Mouse (Mus musculus) hindbrain, embryonic 14.5 days (tissue): ENCODE results near the gene Kctd11. TPM values are rescaled to one million over a fixed set of nuclear protein-coding genes. Genes with fewer than 3 reads are reported as not detected.

ENCODE experiments used
- ATAC-seq: fragments of 200-750 bp; cut with Nextera tagmentation; 2 replicates; pipeline ENCODE4 v1.8.0; 2017; ENCODE audit warnings: moderate number of reproducible peaks, mild to moderate bottlenecking, moderate TSS enrichment, moderate library complexity; ENCODE audit not compliant: low FRiP score
- DNase-seq: peaks from one replicate; pipeline ENCODE4 v3.0.0-alpha.2; 2015; ENCODE audit warnings: low spot score
- H3K27ac ChIP-seq: fragments of 300-500 bp; sonication (generic); 2 replicates; pipeline ENCODE4 v1.5.1; 2014; ENCODE audit warnings: mild to moderate bottlenecking, moderate library complexity
- H3K27me3 ChIP-seq: fragments of 300-500 bp; sonication (generic); 2 replicates; pipeline ENCODE4 v1.6.1; 2014; ENCODE audit warnings: mild to moderate bottlenecking, low read length, mixed read lengths; ENCODE audit not compliant: control insufficient read depth, insufficient read depth
- H3K36me3 ChIP-seq: fragments of 300-500 bp; sonication (generic); replicated peaks from 2 replicates; pipeline ENCODE4 v1.6.1; 2014; ENCODE audit not compliant: control insufficient read depth, insufficient read depth
- H3K4me1 ChIP-seq: fragments of 300-500 bp; sonication (generic); replicated peaks from 2 replicates; pipeline ENCODE4 v1.6.1; 2014; ENCODE audit warnings: antibody characterized with exemption, low read length, mixed read lengths; ENCODE audit not compliant: control insufficient read depth, insufficient read depth
- H3K4me2 ChIP-seq: fragments of 300-500 bp; sonication (generic); replicated peaks from 2 replicates; pipeline ENCODE4 v1.6.1; 2014; ENCODE audit warnings: mild to moderate bottlenecking, moderate library complexity
- H3K4me3 ChIP-seq: fragments of 300-500 bp; sonication (generic); replicated peaks from 2 replicates; pipeline ENCODE4 v1.5.1; 2014; ENCODE audit warnings: mild to moderate bottlenecking, low read length
- H3K9ac ChIP-seq: fragments of 300-500 bp; sonication (generic); 2 replicates; pipeline ENCODE4 v1.6.1; 2014
- H3K9me3 ChIP-seq: fragments of 300-500 bp; sonication (generic); 2 replicates; pipeline ENCODE4 v1.6.1; 2016; ENCODE audit warnings: low read length; ENCODE audit not compliant: control insufficient read depth
- WGBS: fragments of 180-500 bp; shearing (Covaris S2); extraction: QIAGEN DNeasy Blood & Tissue Kit; methylation state at CpG from one replicate; pipeline ENCODE4 v1.1.7; 2014; 5-methylcytosine and 5-hydroxymethylcytosine counted together
- polyA plus RNA-seq: library from polyadenylated mRNA; unstranded; fragments of >200 nt; fragmentation: Nextera tagmentation; extraction: Ambion mirVana; gene quantifications from 2 replicates; pipeline ENCODE4 v1.2.1, GENCODE M21; 2014

Gene Kctd11
- polyA plus RNA-seq, 1 experiment from 2014 or later, result 2.3 TPM

DNA sequence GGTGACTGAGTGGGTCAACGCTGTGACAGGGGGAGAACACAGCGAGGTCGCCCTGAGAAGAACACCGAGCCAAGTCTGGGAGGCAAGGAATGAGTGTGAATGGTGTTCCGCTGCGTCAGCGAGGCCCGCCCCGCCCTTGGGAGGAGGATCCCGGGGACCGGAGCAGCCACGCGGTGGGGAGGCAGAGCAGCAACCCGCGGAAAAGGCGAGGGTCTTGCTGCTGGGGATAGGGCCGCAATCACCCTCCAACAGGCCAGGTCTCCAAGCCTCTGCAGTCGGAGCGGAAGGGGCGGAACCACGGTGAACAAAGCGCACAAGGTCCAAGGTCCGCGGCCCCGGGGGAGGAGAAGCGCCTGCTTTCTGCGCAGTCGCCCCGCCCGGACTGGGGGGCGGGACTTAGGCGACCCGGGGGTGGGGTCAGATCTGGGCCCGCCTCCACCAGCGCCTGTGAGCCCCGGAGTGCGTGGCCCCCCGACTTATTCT is 35.0 kb downstream of the Kctd11 start, which contains the start of gene Plscr3:
TSS of gene Plscr3 (plus strand) at position 179 of the 483 bp plus-strand sequence.
- DNase-seq, result peak; percentile 89
- H3K4me3 ChIP-seq, result peak within 1 kb of the TSS; percentile 60
- peak; percentile 93 for ATAC-seq
- H3K27me3 ChIP-seq, result no peaks in the 10 kb centered on the region
- under 1% methylated on average over 35 of the region's 38 CpGs for WGBS
- peak within 1 kb of the TSS; percentile 86 for H3K4me2 ChIP-seq
- peak within 1 kb of the TSS; percentile 93 for H3K27ac ChIP-seq
- no peaks in the 10 kb centered on the region for H3K9me3 ChIP-seq
- H3K36me3 ChIP-seq, result peaks cover 35% of the 10 kb centered on the region
- H3K4me1 ChIP-seq, result peaks cover 24% of the 10 kb centered on the region
- peak within 1 kb of the TSS; percentile 77 for H3K9ac ChIP-seq

DNA sequence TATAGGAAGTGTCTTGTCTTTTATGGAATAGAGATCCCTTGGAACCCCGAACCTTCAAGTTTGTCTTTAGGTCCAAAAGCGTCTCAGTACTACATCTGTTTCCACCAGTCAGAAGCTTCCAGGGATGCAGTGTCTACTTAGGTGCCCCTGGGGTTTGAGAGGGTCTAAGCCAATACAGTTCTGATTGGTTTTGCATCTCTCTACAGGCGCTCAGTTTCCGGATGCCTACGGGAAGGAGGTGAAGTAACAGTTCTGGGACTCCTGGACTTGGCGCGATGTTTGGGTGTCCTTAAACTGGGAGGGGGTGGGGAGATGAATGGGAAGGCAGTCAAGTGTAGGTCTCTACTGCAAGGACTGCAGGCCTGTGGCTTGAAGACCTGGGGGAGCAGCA is 42.5 kb downstream of the Kctd11 start:
- DNase-seq (no peak), ATAC-seq (no peak)
- Histone ChIP-seq H3K4me1 (peaks cover 33% of the 10 kb centered on the region), H3K9me3 (no peaks in the 10 kb centered on the region), H3K4me3 (peak overlapping the region; percentile 95), H3K9ac (peak overlapping the region; percentile 62), H3K27ac (peak overlapping the region; percentile 80), H3K4me2 (peak overlapping the region; percentile 99), H3K27me3 (no peaks in the 10 kb centered on the region), H3K36me3 (peaks cover 3% of the 10 kb centered on the region)
- WGBS, result 2% methylated on average over 7 of the region's 7 CpGs

DNA sequence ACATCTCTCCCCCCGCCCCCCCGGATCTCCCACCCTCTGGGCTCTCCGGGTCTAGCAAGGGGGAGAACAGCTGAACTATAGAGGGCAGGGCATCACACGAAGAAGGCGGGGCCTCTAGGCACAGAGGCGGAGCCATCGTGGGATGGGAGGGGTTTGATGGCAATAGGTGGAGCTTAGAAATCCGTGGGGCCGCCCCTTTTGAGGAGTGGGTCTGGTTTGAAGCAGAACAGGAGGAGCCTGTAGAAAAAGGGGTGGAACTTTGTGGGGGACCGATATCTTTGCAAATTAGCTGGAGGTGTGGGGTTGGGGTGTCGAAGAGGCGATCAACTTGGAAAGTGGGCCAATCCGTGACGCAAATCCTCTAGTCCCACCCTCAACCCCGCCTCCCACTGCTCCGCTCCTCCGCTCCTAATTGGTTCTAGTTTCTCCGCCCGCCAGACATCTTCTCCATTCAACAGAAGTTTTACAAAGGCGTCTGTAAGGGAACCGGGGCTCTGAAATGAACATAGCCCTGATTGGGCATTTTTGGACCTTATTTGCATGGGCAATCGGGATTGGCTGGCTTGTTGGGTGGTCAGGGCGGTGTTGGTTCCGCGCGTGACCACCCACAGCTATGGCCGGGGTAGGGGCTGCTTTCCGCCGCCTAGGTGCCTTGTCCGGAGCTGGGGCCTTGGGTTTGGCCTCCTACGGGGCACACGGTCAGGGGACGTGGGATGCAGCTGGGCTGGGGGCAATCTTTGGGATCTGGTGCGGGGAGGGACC is 43.1 kb downstream of the Kctd11 start, which contains the start of gene Tmem256:
TSS of gene Tmem256 (plus strand) at position 563 of the 762 bp plus-strand sequence.
- H3K4me3 ChIP-seq, result peak within 1 kb of the TSS; percentile 95
- H3K27ac ChIP-seq, result peak within 1 kb of the TSS; percentile 98
- H3K36me3 ChIP-seq, result peaks cover 9% of the 10 kb centered on the region
- ATAC-seq, result peak; percentile 91
- H3K4me1 ChIP-seq, result peaks cover 35% of the 10 kb centered on the region
- no peaks in the 10 kb centered on the region for H3K27me3 ChIP-seq
- H3K9me3 ChIP-seq, result no peaks in the 10 kb centered on the region
- DNase-seq, result peak; percentile 97
- H3K4me2 ChIP-seq, result peak within 1 kb of the TSS; percentile 99
- H3K9ac ChIP-seq, result peak within 1 kb of the TSS; percentile 98
- WGBS, result under 1% methylated on average over 34 of the region's 34 CpGs

DNA sequence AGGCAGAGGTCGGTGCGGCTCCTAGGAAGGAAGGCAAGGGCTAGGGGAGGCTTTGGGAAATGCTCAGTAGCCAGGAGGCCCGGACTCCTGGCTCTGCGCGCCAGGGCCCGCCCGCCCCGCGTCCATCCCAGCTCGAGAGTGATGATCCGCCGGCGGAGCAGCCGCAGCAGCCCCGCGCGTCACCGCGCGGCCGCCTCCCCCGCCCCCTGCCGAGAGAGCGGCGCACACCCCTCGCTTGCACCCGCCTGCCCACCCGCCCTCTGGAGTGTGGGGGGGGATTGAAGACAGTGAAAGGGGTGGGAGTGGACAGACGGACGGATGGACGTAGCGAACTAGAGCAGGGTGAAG is 43.6 kb downstream of the Kctd11 start, which contains the start of gene Nlgn2:
TSS of gene Nlgn2 (minus strand) at position 181 of the 348 bp plus-strand sequence.
- peak within 1 kb of the TSS; percentile 95 for H3K4me3 ChIP-seq
- ATAC-seq, result peak; percentile 74
- DNase-seq, result peak; percentile 86
- H3K9ac ChIP-seq, result peak within 1 kb of the TSS; percentile 98
- H3K4me1 ChIP-seq, result peaks cover 35% of the 10 kb centered on the region
- no peaks in the 10 kb centered on the region for H3K27me3 ChIP-seq
- peak within 1 kb of the TSS; percentile 99 for H3K4me2 ChIP-seq
- peak within 1 kb of the TSS; percentile 98 for H3K27ac ChIP-seq
- 0% methylated on average over 30 of the region's 32 CpGs for WGBS
- H3K9me3 ChIP-seq, result no peaks in the 10 kb centered on the region
- H3K36me3 ChIP-seq, result peaks cover 14% of the 10 kb centered on the region

DNA sequence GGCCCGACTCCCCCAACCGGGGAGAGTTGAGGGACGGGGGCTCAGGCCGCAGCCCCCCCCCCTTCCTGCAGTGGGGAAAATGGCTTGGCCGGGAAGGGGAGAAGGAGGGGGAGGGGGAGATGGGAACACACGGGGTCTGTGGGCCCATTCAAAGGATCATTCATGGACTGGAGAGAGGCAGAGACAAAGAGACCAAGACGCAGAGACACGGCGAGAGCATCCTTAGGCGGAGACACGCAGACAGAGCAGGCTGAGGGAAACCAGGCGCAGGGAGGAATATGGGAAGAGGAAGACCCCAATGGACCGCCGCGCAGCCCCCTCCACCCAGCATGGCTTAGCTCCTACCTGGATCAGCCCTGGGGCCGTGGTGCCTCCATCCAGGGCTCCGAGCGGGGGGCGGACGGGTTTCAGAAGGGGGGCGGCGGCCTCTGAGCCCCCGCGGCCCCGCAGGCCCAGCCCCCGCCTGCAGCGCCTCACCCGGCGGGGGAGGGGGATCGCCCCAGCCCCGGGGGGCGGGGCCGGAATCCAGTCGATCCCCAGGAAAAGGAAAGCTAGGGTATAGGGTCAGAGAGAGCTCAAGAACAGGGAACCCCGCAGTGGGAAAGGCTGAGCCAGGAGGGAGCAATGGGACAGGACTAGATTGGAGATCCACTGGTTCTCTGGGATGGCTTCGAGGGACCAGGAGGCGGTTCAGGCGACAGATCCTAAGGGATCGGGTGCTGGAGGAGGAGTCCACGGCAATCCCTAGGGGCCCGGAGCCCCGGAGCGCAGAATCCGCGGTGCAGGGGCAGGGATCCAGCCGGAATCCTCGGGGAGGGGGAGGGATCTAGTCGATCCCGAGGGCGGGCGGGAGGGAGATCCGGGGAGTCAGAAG is 44.3 kb downstream of the Kctd11 start:
- H3K4me3 ChIP-seq, result peak overlapping the region; percentile 95
- under 1% methylated on average over 47 of the region's 52 CpGs for WGBS

DNA sequence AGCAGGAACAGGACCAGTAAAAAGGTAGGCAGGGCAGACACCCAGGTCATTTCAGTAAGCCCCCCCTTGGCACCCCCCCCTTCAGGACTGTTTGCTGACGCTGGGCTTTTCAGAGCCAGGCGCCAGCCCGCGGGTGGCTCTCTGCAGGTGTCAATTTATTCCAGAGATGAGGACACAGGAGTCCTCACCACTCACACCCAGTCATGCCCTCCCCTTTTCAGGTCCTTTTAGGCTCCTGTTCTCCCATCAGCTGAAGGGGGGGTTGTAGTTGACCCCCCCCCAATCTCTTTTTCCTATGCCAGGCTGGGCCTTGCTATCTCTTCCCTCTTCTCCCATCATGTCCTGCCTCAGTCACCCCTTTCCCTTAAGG is 45.3 kb downstream of the Kctd11 start:
- no peak for ATAC-seq
- WGBS, result 0% methylated on average over 4 of the region's 4 CpGs

More for the DNA sequence above, 44.3 kb downstream of the Kctd11 start:
- ATAC-seq (no peak), DNase-seq (peak; percentile 50)
- Histone ChIP-seq H3K9ac (peak overlapping the region; percentile 98), H3K9me3 (no peaks in the 10 kb centered on the region), H3K27ac (peak overlapping the region; percentile 98), H3K4me2 (peak overlapping the region; percentile 99), H3K27me3 (no peaks in the 10 kb centered on the region), H3K4me1 (peaks cover 35% of the 10 kb centered on the region), H3K36me3 (peaks cover 21% of the 10 kb centered on the region)

DNA sequence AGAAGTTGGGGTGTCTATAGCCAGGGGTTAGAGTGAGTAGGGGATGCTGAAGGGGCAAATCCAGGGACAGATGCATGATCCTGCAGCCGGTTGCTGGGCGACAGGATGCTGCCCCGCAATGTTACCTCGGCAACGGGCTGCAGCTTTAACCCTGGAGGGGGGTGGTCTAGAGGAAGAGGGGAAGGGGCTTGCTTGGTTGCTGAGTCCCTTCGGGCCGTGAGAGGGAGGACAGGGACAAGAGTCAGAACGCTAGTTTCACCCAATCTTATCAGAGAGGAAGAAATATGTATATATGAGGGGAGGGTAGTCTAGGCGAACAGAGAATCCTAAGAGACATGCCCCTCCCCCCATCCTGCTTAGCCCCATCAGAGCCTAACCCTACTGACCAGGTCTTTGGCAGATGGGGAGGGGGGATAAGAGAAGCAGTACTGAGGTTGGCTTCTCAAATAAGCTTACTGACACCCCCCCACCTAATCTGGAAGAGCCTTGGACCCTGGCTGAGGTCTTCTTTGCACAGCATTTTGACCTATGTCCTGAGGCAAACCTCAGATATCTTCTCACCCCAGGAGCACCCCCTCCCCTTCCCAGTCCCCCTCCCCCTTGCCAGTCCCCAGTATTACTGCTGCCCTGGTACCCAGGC is 45.8 kb downstream of the Kctd11 start:
- Histone ChIP-seq H3K36me3 (peaks cover 34% of the 10 kb centered on the region), H3K4me2 (peak overlapping the region; percentile 99), H3K27ac (peak overlapping the region; percentile 98), H3K9ac (peak overlapping the region; percentile 98), H3K4me3 (peak overlapping the region; percentile 95), H3K27me3 (no peaks in the 10 kb centered on the region), H3K9me3 (no peaks in the 10 kb centered on the region), H3K4me1 (peaks cover 35% of the 10 kb centered on the region)
- under 1% methylated on average over 9 of the region's 9 CpGs for WGBS
- no peak for ATAC-seq
- DNase-seq, result no peak

More for the DNA sequence above, 45.3 kb downstream of the Kctd11 start:
- H3K4me3 ChIP-seq, result peak overlapping the region; percentile 95
- no peaks in the 10 kb centered on the region for H3K9me3 ChIP-seq
- H3K4me2 ChIP-seq, result peak overlapping the region; percentile 99
- no peak for DNase-seq
- peaks cover 35% of the 10 kb centered on the region for H3K4me1 ChIP-seq
- no peaks in the 10 kb centered on the region for H3K27me3 ChIP-seq
- peak overlapping the region; percentile 98 for H3K9ac ChIP-seq
- peak overlapping the region; percentile 98 for H3K27ac ChIP-seq
- H3K36me3 ChIP-seq, result peaks cover 29% of the 10 kb centered on the region

DNA sequence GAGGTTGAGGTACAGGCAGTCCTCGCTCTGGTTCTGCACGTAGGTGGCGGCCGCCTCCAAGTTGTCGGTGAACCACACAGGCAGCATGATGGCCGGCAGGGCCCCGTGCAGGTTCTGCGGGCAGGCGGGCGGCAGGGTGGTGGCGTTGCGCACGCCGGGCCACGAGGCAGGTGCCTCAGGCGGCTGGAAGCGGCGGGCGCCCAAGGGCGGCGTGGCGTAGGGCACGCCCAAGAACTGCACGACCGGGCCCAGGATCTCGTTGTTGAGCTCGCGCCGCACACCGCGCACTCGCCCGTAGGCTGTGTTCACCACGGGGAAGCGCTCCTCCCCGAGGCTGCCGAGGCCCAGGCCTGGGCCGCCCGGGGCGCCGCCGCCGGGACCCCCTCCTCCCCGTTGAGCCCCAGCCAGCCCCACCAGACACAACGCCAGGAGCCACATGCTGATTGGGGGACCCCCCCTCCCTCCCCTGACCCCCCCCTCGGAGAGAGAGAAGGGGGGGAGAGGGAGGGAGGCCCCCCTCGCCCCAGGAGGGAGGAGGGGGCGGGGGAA is 47.1 kb downstream of the Kctd11 start:
- no peaks in the 10 kb centered on the region for H3K9me3 ChIP-seq
- ATAC-seq, result no peak
- H3K4me2 ChIP-seq, result peak overlapping the region; percentile 99
- peak overlapping the region; percentile 95 for H3K4me3 ChIP-seq
- H3K36me3 ChIP-seq, result peaks cover 44% of the 10 kb centered on the region
- no peak for DNase-seq
- H3K27ac ChIP-seq, result peak overlapping the region; percentile 38; the same call in 1 of the 2 replicates
- H3K4me1 ChIP-seq, result peaks cover 31% of the 10 kb centered on the region
- H3K9ac ChIP-seq, result peak overlapping the region; percentile 98
- WGBS, result 6% methylated on average over 37 of the region's 48 CpGs
- H3K27me3 ChIP-seq, result no peaks in the 10 kb centered on the region
